Mouse (Mus musculus) gastrocnemius, postnatal 4 days (tissue): ENCODE data around the gene Oasl1. TPM values are rescaled to one million over a fixed set of nuclear protein-coding genes. Genes with fewer than 3 reads are reported as not detected.

Source experiments
- DNase-seq, 2 experiments: peaks; one replicate each; pipeline ENCODE4 v3.0.0; 2021 to 2022; ENCODE audit warnings: low spot score in 2 of 2, mixed read lengths in 2 of 2
- total RNA-seq, 2 experiments: library from RNA; stranded (reverse); gene quantifications; 2 replicates each; pipeline ENCODE4 v1.2.3; 2021

The Oasl1 gene
- total RNA-seq, 2 experiments from 2014 or later: 0.52 to 0.71 TPM

- DNase-seq: no peak
These were observed 44.7 kb downstream of the Oasl1 start for GRCm38 (mm10) chr5:114967523-114968268.

- DNase-seq: no peak
These were observed 45.6 kb downstream of the Oasl1 start for GRCm38 (mm10) chr5:114968651-114969050.

DNA sequence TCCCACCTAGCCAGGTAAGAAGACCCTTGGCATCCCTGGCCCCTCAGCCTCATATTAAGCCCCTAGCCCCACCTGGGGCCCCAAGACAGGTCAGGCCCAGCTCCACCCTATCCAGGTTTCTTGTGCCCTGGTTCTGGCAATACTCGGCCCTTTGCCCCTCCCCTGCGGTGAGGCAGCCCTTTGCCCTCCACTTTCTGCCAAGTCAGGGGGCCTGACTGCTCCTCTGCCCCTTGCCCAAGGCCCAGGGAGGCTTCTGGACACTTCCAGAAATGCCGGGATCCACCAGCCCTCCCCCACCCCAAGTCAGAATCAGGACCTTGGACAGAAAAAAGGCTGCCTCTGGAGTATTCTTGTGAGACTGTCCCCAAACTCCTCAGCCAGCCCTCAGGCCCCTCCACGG, 46.0 kb downstream of the Oasl1 start:
- no peak for DNase-seq

DNA sequence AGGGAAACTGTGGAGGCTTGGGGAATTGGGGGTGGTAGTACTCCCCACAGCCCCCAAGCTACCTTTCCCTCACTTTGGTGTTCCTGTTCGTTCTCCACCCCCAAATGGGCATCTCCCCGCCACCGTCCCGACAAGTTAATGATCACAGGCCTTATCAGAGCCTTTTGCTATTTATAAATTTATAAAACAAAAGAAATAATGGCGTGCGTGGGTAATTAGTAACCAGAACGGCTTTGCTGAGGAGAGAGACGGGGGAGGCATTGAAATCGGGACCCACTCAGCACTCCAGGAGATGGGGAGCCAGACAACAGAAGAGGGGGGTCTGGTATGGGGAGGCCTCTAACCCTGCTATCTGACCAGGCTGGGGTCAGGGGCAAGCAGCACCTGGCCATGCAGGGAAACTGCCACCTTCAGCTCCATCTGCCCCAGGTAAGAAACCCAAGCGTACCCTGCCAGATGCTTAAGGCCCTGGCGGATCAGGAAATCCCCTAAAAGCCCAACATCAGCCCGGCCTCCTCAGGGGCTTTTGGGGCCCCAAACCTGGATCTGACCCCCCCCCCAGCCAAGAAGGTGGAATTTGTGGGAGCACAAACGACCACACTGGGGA, 46.7 kb downstream of the Oasl1 start:
- no peak for DNase-seq

DNA sequence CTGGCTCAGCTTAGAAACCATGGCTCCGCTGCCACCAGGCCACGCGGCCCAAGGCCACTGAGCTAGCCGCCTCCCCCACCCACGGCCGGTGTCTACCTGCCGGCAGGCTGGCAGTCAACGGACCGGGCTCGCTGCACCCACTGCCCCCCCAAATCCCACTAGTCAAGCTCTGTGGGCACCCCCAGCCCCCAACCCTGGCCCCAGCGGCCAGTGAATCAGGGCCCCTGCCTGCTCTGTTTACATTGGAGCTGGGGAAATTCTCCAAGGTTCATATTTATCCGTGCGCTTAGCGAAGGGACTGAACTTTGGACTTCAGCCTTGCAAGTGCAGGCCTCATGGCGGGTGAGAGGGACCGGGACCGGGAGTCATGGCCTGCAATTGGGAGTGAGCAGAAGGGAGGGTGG, 47.8 kb downstream of the Oasl1 start, which contains the start of gene Hnf1a:
Gene Hnf1a (minus strand): TSS at position 271 of the 404 bp plus-strand sequence.
- DNase-seq: no peak

DNA sequence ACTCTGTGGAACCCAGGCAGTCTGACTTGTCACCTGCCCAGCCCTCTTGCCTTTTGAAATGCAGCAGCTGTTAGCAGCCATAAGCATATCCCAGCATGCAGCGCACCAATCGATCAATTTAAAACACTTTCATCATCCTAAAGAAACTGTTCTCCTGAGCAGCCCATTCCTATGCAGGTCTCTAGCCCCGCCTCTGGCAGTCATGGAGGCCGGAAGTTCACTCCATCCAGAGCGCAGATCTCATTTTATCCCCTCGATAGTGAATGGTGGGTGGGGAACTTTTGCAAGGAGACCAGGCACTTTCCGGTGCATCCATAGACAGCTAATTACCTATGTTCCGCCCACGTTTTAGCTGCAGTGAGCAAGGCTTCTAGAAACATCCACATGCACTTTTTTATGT, 49.2 kb downstream of the Oasl1 start:
- DNase-seq: no peak

- no peak for DNase-seq
These were observed 50.1 kb downstream of the Oasl1 start for GRCm38 (mm10) chr5:114973131-114973530.

- DNase-seq: no peak
These were observed 53.9 kb downstream of the Oasl1 start for GRCm38 (mm10) chr5:114976935-114977334.

DNA sequence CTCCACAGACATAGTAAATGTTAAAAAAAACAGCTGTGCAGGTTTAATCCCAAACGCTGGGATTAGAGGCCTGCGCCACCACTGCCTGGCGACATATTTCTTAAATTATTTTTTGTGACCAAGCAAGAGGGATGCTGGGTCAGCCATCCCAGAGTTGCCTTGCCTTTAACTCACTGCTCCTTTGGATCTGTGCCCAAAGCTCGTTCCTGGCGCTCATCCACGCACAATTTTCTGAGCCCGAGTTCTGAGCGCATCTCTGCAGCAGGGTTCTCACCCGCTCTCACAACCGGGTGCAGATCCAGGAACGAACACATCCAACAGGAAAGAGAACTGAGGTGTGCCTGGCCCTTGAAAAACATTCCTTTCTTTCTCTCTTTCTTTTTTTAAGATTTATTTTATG, 55.4 kb downstream of the Oasl1 start:
- no peak for DNase-seq

GRCm38 (mm10) chr5:114978888-114979249, 55.8 kb downstream of the Oasl1 start:
- DNase-seq: no peak

DNA sequence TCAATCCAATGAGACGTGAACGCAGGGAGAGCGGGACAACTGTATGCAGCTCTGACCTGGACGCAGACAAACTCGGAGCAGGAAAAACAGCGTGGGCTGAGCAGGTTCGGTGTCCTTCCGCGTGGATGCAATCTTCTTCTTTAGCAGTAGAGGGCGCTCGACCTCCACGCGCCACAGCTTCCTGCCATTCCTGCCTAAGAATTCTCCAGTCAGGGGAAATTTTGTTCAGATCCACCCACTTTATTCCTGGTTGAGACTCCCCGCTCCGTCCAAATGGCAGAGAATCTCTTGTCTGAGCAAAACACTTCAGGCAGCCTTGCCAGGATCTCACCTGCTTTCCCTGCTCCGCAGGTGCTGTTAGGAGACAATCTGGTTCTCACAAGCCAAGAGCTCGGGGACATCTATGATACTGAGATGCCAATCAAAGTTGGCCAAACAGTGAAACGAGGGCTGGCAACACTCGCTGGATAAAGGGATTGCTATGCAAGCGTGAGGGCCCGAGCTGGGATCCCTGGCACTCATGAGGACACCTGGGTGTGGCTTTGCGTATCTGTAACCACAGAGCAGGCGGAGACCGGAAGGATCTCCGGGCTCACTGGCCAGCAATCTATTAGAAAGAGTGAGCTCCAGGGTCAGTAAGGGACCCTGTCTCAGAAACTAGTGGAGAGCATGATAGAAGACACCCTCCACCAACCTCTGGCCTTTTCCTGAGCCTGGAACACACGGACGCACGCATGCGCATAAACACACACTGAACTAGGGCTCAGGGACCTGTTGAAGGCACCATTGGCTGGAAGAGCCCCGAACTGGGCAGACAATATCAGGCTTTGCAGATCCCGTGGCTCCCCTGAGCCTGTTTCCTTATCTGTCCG, 56.4 kb downstream of the Oasl1 start:
- DNase-seq: peak in 1 of 2 experiments; percentile 59

GRCm38 (mm10) chr5:114980122-114980748, 57.2 kb downstream of the Oasl1 start:
- no peak for DNase-seq

- DNase-seq: no peak
These were observed 59.0 kb downstream of the Oasl1 start for GRCm38 (mm10) chr5:114982001-114982400.

GRCm38 (mm10) chr5:114985074-114985473, 62.0 kb downstream of the Oasl1 start:
- no peak for DNase-seq

Other genes starting within 250 kb of the Oasl1 start
- 10 to 100 TPM; 26.4 to 31.8 TPM for gene Gltp, start 232.3 kb upstream of the Oasl1 start, total RNA-seq
- gene Tchp, start 215.5 kb upstream of the Oasl1 start, total RNA-seq: 1 to 10 TPM; 6.3 to 6.9 TPM
- 10 to 100 TPM; 46.2 to 53.1 TPM for gene Ankrd13a, start 148.6 kb upstream of the Oasl1 start, total RNA-seq
- gene Git2, start 147.7 kb upstream of the Oasl1 start, total RNA-seq: 10 to 100 TPM; 37.6 to 50.1 TPM
- 10 to 100 TPM; 20.6 to 29.6 TPM for gene 1500011B03Rik, start 99.8 kb upstream of the Oasl1 start, total RNA-seq
- not detected for gene 4930519G04Rik, start 69.6 kb upstream of the Oasl1 start, total RNA-seq
- not detected for gene Gm9936, start 64.6 kb upstream of the Oasl1 start, total RNA-seq
- 1 to 10 TPM; 1.4 to 2.5 TPM for gene Oasl2, start 26.3 kb upstream of the Oasl1 start, total RNA-seq
- 10 to 100 TPM; 34.5 to 34.6 TPM for gene 2210016L21Rik, start 18.9 kb downstream of the Oasl1 start, total RNA-seq
- gene Hnf1a, start 47.9 kb downstream of the Oasl1 start, total RNA-seq: not detected
- 10 to 100 TPM; 61.2 to 64.0 TPM for gene Sppl3, start 87.9 kb downstream of the Oasl1 start, total RNA-seq
- gene Gm10401, start 175.1 kb downstream of the Oasl1 start, total RNA-seq: not detected
- gene Acads, start 196.1 kb downstream of the Oasl1 start, total RNA-seq: 10 to 100 TPM; 74.6 to 78.1 TPM
- gene Unc119b, start 211.7 kb downstream of the Oasl1 start, total RNA-seq: 10 to 100 TPM; 19.9 to 20.3 TPM
- 100 to 1,000 TPM; 198 to 217 TPM for gene Mlec, start 234.9 kb downstream of the Oasl1 start, total RNA-seq